Mouse (Mus musculus) bone marrow macrophage, adult 2 months (primary cell): ENCODE data around the gene Kirrel.

Experiments
- CTCF ChIP-seq: IDR thresholded peaks from 2 replicates; pipeline ENCODE4 v1.5.1; 2012; ENCODE audit warnings: low read depth, mild to moderate bottlenecking, low read length, moderate library complexity
- POLR2A ChIP-seq: IDR thresholded peaks from 2 replicates; pipeline ENCODE4 v1.6.1; 2012; ENCODE audit warnings: mild to moderate bottlenecking, low read depth, low read length, borderline replicate concordance

- TF ChIP-seq POLR2A (no peak), CTCF (no peak)
These were observed 95.2 kb downstream of the Kirrel start for GRCm38 (mm10) chr3:87079301-87079700.
